Mouse (Mus musculus): ENCODE measurements around the gene Il17rd.

The Il17rd gene

DNA sequence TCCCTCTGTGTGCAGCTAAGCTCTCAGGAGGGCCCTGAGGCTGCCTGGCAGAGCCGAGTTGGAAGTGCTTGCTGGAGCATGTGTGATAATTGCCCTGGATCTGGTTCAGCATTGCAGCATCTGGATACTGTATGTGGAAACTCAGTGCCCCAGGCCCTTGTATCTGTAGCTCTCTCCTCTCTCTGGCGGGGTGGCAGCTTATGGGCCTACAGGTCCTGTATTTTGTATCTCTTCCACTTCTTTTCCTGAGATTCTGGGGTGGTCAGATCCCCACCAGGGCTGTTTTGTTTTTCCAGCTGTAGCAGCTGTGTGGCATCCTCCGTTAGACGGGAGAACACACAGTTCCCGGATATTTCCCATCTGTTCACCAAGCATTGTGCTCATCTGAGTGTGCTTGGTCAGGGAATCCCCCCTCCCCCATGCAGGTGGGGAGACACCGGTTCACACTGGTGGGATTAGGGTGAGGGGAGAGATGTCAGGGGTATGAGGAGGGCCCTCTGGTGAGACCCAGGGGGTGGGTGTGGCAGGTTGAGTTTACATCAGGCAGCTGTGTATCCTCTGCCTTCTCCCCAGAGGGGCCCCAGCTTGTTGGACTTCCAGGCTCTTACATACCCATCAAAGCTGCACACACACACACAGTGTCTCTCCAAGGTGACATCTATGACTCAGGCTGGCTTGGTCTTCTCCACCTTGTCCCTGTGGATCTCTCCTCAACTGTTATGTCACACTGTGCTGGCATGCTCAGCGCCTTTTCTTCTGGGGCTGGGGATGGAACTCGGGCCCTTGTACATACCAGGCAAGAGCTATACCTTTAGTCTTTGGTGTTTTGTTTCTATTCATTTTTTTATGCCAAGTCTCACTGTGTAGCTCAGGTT lies 106.7 kb downstream of the Il17rd start:
- DNase-seq (ENCODE audit: low read depth, low spot score), result no peak

DNA sequence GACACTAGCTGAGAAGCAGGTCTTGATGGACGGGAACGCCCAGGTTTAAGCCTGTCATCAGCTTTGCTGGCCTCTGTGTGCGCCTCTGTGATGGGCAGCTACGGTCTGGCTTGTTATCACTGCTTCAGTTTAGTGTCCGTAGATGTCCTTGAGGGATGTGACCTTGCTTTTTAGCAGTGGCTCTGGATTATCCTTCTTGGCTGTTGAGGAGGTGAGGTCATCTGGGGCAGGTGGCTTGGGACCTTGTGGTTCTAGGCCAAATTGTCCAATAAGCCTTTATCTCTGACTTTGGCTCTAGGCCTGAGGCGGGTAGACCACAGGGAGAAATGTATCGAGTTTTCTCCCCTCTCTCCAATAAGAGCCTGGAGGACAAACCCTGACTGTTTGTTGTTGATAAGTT lies 109.0 kb downstream of the Il17rd start:
- no peak for DNase-seq (ENCODE audit: low read depth, low spot score)

DNA sequence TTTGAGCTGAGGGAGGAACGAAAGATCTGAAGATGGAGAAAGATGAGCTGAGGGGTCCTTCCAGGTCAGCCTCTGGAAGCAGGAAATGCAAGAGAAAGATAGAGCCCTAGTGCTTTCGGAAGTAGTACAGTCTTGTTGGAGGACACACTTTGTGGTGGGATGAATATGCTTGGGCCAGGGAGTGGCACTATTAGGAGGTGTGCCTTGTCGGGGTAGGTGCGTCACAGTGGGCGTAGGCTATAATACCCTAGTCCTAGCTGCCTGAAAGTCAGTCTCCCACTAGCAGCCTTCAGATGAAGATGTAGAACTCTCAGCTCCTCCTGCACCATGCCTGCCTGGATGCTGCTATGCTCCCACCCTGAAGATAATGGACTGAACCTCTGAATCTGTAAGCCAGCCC lies 110.7 kb downstream of the Il17rd start:
- no peak for DNase-seq (ENCODE audit: low read depth, low spot score)

DNA sequence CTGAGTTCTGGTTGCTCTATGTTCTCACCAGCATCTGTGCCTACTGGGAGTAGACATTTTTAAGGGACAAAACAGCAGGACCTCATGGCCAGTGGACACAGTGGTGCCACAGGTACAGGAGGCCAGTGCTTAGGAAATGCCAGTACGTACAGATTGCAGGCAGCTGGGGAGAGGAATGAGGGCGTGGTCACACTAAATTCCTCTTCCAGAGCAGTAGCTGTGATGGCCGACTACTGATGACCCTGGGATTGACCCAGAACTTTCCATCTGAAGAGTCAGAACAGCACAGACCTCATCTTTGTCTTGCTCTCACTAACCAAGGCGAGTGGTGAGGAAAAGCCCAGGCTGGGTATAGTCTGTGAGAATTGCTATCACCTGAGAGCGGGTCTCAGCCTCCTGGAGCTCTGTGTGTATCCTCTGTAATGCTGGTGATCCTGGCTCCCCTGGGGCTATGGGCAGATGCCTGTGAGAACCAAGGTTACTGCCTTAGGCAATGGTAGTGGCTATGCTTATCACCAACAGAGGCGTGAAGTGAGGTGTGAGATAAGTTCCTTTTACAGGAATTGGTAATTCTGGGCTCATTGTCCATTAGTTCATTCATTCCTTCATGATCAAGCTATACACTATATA lies 111.4 kb downstream of the Il17rd start:
- DNase-seq (ENCODE audit: low read depth, low spot score), result no peak

DNA sequence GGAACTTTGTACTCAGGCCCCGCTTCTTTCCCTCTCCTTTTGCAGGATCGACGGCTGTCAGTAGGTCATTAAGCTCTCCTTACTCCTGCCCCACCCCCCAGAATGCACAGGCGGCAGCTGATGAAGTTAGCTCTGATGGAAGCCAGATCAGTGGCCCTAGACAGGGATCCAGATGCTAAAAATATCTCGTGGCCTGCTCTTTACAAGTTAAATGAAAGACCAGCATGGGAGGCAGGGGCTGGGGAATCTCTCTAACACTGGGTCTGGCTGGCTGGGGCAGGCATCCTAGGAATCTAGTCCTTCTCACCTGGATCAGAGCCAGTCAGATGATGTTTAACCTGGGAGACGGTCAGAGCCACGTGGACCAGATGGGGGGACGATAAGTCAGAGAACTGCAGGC lies 112.7 kb downstream of the Il17rd start:
- no peak for DNase-seq (ENCODE audit: low read depth, low spot score)

DNA sequence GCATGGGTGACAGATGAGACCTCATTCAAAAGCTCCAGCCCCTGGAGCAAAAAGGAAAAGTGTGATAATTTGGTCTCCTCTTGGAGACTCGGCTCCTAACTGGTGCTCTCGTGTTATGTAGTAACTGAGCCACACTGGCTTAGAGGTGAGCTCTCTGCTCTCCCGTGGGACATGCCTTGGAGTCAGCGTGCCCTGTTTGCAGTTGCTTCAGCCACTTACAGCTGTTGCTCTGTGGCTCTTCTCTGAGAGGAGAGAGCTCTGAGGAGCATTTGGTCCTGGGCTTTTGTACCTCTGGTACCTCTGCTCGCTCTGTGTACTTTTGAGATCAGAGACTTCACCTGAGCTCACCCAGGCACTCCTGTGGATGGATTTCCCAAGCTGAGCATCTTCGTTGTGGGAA lies 116.3 kb downstream of the Il17rd start:
- DNase-seq (ENCODE audit: low read depth, low spot score), result no peak

DNA sequence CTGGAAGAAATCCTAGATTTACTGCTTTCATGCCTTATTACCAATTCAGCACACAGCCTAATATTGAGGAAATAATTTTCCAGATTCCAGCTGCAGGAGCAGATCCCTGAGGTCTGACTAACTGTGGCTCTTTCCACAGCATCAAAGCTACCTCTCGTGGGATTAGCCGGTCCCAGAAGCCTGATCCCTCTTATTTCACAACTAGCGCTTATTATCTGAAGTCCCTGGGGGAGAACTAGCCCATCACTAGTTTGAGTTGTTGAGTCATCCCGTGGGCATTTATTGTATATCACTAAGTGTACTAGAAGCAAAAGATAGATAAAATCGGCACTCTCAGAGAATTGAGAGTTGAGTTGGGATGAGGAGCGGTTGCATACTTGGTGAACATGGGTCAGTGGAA lies 117.3 kb downstream of the Il17rd start:
- no peak for DNase-seq (ENCODE audit: low read depth, low spot score)
